Mouse (Mus musculus) cortical plate, adult 2 months (tissue): Measurements from ENCODE around the gene March10. TPM values are rescaled to one million over a fixed set of nuclear protein-coding genes. Genes with fewer than 3 reads are reported as not detected.

Experiments used
- H3K27ac ChIP-seq: fragments of 200-500 bp; 2 replicates; pipeline ENCODE4 v1.5.1; 2012; ENCODE audit warnings: low read length, control low read depth, inconsistent platforms; ENCODE audit not compliant: insufficient read depth
- H3K4me1 ChIP-seq: fragments of 200-500 bp; 2 replicates; pipeline ENCODE4 v1.6.1; 2011; ENCODE audit warnings: low read length; ENCODE audit not compliant: control insufficient read depth, insufficient read depth
- H3K4me3 ChIP-seq: fragments of 200-500 bp; 2 replicates; pipeline ENCODE4 v1.5.1; 2011; ENCODE audit warnings: mild to moderate bottlenecking, low read length, control low read depth; ENCODE audit not compliant: insufficient read depth
- CTCF ChIP-seq: fragments of 200-500 bp; IDR thresholded peaks from 2 replicates; pipeline ENCODE4 v1.5.1; 2011; ENCODE audit warnings: mild to moderate bottlenecking, control low read depth, low read length; ENCODE audit not compliant: insufficient read depth; ENCODE audit errors: extremely low read depth
- POLR2A ChIP-seq: fragments of 200-500 bp; IDR thresholded peaks from 2 replicates; pipeline ENCODE4 v1.6.1; 2011; ENCODE audit warnings: mild to moderate bottlenecking, low read length, control low read depth; ENCODE audit not compliant: insufficient read depth; ENCODE audit errors: extremely low read depth
- polyA plus RNA-seq: library from polyadenylated mRNA; depleted of rRNA; stranded (reverse); fragments of >200 nt; gene quantifications from 2 replicates; pipeline ENCODE4 v1.2.3, GENCODE M21; 2012

Gene March10
- polyA plus RNA-seq, 1 experiment: 2.2 TPM

DNA sequence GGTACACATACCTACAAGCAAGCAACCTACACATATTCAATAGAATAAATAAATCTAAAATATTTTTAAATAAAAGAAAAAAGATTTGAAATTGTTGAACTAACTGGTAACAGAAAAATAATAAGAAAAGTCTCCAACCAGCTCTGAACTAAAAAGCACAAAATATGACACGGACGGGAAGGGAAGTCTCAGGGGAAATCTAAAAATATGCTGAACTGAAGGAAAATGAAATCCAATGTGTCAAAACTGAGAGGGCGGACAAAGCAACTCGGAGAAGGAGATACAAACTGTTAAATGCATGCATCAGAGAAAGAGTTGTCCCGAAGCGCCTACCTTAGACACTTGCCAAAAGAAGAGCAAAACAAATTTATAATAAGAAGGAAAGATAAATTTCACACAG is 28.9 kb upstream of the March10 start:
- H3K4me3 ChIP-seq: no peak overlapping the region
- no peak overlapping the region for H3K27ac ChIP-seq
- peaks cover 2% of the 10 kb centered on the region; the same call in 1 of the 2 replicates for H3K4me1 ChIP-seq
- TF ChIP-seq POLR2A (no peak), CTCF (no peak)

DNA sequence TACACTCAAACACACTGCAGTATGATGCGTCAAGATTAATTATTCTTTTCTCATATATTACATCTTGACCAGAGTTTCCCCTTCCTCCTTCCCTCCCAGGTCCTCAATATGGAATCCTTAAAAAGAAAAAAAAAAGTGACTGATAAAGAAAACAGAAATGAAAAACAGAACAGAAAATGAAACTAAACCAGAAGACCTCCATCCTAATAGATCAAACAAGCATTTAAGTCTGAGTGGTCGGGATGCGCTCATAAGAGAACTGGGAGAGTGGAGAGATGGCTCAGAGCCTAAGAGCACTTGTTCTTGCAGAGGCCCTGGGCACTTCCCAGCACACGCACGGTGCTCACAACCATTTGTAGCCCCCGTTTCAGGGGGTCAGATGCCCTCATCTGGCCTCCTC is 28.5 kb upstream of the March10 start:
- Histone ChIP-seq H3K4me3 (no peak overlapping the region), H3K4me1 (peaks cover 2% of the 10 kb centered on the region; the same call in 1 of the 2 replicates), H3K27ac (no peak overlapping the region)
- TF ChIP-seq CTCF (no peak), POLR2A (no peak)

DNA sequence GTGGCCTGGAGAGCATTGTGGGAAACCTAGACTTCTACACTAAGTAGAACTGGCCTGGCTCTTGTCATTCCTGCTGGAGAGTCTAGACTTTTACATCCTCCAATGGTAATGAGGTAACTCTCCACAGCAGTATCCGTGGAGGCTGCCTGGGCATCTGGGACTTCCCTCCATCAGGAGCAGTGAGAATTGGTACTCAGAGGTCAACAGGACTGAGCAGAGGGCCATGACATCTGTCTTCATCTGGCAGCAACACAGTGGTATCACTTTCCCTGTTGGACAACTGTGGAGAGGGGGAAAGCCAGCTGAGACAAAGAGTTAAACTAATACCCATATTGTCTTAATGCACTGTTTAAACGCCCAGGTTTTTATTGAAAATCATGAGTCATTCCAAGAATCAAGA is 26.2 kb upstream of the March10 start:
- Histone ChIP-seq H3K27ac (no peak overlapping the region; the same call in 1 of the 2 replicates), H3K4me3 (no peak overlapping the region), H3K4me1 (peaks cover 2% of the 10 kb centered on the region; the same call in 1 of the 2 replicates)
- TF ChIP-seq CTCF: no peak
- TF ChIP-seq POLR2A: no peak

DNA sequence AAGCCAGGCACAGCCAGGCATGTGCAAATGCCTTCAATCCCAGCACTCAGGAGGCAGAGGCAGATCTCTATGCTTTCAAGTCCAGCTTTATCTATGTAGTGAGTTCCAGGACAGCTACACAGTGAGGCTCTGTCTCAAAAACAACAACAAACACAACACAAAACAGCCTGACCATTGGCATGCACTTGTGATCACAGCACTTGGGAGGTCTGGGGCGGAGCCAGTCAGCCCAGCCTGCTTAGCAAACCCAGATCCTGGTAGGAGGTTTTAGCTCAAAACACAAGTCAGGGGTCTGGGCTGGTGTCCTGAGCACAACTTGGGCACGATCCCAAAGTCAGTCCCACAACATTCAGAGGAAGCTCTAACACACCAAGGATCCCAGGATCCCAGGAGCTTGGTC is 18.2 kb upstream of the March10 start:
- H3K4me3 ChIP-seq: no peak overlapping the region
- peaks cover 6% of the 10 kb centered on the region for H3K4me1 ChIP-seq
- TF ChIP-seq POLR2A (no peak), CTCF (no peak)
- H3K27ac ChIP-seq: no peak overlapping the region

DNA sequence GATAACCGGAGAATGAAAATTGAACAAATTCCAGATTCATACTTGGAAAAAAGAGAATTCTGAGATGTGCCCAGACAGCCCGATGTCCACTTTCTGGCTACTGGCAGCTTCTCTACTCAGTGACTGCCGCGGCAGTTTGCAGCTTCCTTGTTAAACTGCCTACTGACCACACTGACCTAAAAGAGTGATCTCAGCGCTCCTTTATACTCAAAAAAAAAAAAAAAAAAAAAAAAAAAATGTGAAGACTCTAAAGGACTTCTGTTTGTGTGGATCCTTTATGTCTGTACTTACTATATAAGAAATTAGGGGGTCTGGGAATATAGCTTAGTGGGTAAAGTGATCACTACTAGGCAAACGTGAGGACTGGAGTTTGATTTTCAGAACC is 17.8 kb upstream of the March10 start:
- Histone ChIP-seq H3K4me1 (peaks cover 6% of the 10 kb centered on the region), H3K27ac (no peak overlapping the region), H3K4me3 (no peak overlapping the region)
- TF ChIP-seq POLR2A (no peak), CTCF (no peak)

DNA sequence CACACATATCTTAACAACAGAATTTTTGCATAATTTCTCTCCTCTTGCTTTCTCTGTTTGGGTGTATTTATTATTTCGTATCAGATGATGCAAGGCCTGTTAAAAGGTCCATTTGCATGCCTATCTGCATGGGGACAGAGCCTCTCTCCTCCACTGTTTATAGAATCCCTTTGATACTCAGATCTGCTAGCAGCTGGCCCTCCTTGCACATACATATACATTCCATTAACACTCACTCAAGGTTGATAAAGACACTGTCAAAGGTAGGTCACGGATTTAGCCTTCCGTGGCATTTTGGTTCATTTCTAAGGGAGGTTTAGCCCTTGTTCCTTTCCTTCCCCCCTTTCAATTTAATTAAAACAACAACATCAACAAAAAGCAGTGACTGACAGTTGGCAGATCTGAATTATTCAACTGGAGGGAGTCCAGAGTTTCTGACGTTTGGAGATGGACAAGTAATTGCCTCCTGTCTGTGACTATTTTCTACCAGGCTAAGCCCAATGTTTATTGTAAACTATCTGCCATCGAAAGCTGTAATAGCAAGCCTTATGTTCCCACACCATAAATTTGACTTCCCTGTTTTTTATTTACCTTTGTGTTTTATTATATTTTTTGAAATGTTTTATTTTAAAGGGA is 17.3 kb upstream of the March10 start:
- Histone ChIP-seq H3K27ac (peak overlapping the region; percentile 37; the same call in 1 of the 2 replicates), H3K4me1 (peaks cover 6% of the 10 kb centered on the region), H3K4me3 (no peak overlapping the region)
- TF ChIP-seq POLR2A: no peak
- TF ChIP-seq CTCF: no peak

DNA sequence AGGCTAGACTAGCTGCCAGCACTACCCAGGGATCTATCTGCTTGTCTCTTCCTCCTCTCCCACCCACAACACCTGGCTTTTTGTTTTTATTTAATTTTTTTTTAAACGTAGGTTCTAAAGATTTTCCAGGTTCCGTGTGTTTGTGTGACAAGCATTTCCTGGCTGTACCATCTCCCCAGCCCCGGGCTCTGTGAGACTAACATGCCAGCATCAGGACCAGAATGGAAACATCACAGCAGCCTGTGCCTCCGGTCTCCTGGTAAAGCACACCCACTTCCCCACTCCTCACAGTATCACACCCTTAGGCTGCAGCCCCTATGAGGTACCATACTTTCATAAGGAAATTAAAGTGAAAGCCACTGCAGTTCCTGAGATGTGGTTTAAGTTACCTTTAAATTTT is 16.1 kb upstream of the March10 start:
- Histone ChIP-seq H3K4me1 (peaks cover 6% of the 10 kb centered on the region), H3K27ac (no peak overlapping the region), H3K4me3 (no peak overlapping the region)
- TF ChIP-seq POLR2A: no peak
- TF ChIP-seq CTCF: no peak

DNA sequence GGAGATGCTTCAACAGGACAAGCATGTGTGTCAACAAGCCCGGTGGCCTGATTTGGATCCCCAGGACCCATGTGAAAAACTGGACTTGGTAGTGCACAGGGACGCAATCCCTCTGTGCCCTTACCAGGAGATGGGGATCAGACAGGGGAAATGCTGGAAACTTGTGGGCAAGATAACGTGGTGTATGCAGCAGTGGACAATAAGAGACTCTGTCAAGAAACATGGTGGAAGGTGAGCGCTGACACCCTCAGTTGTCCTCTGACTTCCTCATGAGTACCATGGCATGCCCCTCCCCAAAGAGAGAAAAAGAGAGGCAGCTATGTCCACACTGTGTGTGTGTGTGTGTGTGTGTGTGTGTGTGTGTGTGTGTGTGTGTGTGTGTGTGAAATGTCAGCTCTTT is 14.4 kb upstream of the March10 start:
- Histone ChIP-seq H3K4me3 (no peak overlapping the region), H3K4me1 (peaks cover 6% of the 10 kb centered on the region), H3K27ac (no peak overlapping the region)
- no peak for TF ChIP-seq POLR2A
- TF ChIP-seq CTCF: no peak

DNA sequence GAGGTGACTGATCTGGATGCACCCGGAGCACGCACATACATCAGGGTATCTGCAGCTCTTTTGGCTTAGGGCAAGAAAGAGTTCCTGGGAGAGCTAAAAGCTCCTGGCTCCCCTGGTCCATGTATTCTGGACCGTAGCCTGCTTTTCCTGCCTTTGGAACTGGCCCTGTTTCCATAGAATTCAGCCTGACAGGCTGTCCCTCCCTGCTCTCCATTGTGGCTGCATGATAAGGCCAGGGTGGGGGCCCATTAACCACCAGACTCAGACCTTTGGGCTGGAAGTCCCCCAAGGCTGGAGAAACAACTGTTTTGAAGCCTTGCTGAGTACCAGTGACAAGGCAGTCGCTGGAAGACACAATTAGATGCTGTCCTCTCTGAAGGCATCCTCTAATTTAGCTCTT is 13.0 kb upstream of the March10 start:
- Histone ChIP-seq H3K4me3 (no peak overlapping the region), H3K4me1 (peaks cover 6% of the 10 kb centered on the region), H3K27ac (no peak overlapping the region)
- TF ChIP-seq CTCF (no peak), POLR2A (no peak)

DNA sequence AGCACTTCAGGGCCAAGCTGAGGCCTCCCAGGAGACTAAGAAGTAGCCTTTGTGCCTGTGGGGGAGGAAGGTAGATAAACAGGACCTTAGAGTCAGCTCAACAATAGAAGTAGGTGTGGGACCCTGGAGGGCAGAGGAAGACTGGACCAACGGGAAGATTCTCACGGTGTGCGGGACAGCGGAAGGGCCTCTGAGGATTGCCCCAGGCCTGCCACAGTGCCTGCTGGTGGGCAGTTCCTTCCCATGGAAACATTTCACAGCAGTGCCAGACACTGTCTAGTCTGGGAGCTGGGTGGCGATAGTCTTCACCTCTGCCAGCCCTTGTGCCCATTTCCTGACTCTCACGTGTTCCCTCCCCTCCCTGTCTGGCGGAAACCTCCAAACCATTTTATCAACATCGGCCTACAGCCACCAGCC is 12.6 kb upstream of the March10 start:
- TF ChIP-seq POLR2A (no peak), CTCF (no peak)
- no peak overlapping the region for H3K4me3 ChIP-seq
- H3K27ac ChIP-seq: no peak overlapping the region
- H3K4me1 ChIP-seq: peaks cover 6% of the 10 kb centered on the region
